In the genomic region with DNA sequence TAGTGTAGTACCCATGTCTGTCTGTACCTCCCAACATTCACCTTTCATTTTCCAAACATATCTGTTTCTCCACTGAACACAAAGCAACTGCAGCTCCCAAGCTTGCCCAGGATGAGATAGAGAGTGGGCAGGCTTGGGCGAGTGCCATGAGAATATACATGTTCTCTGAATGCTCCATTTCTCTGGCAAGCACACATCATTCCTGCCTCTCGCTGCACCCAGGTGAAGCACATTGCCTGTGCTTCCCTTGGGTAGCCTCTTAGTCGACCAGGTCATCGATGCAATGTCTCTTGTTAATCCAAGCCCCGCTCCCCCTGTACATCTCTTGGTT, we compare ENCODE assay signal across 9 mouse cellular contexts.
DNase-seq lines count a peak whose midpoint lies in the region; ATAC-seq lines count a peak whose summit lies in the region.
"Had no signal": no experiment of that assay in that cellular context is flagged by ENCODE, and none has a peak within 500 bp of the region (broad histone marks: within the 10 kb centered on the region; RNA-seq: fewer than 3 reads in every experiment).

No protein-coding gene starts in this region.

- no peaks in the 10 kb centered on the region for H3K27me3 ChIP-seq in heart, embryonic 12.5 days (replicated peaks)
- no peaks in the 10 kb centered on the region for H3K27me3 ChIP-seq in lung, embryonic 15.5 days
- no peaks in the 10 kb centered on the region for H3K27me3 ChIP-seq in hindbrain, embryonic 16.5 days (replicated peaks; ENCODE audit: control insufficient read depth, insufficient read depth, low read length)

- 86% methylated on average over 5 of the region's 5 CpGs for WGBS in heart, embryonic 12.5 days
- 86% methylated on average over 5 of the region's 5 CpGs for WGBS in lung, embryonic 15.5 days
- WGBS in hindbrain, embryonic 16.5 days: 90% methylated on average over 5 of the region's 5 CpGs

- H3K27ac ChIP-seq in heart, embryonic 12.5 days (ENCODE audit: poor library complexity, severe bottlenecking): peak overlapping the region; percentile 52
- H3K27ac ChIP-seq in lung, embryonic 15.5 days: peak overlapping the region; percentile 84
- 0 out of 2 replicates have a peak overlapping the region, but pooled peaks have one; percentile 23 for H3K27ac ChIP-seq in hindbrain, embryonic 16.5 days (ENCODE audit: low read depth, low read length)

- intact Hi-C loops in heart, postnatal 10 days (cut with DNase I): no loop called here

- peaks cover 32% of the 10 kb centered on the region for H3K4me1 ChIP-seq in heart, embryonic 12.5 days (replicated peaks)
- peaks cover 62% of the 10 kb centered on the region for H3K4me1 ChIP-seq in lung, embryonic 15.5 days
- peaks cover 9% of the 10 kb centered on the region for H3K4me1 ChIP-seq in hindbrain, embryonic 16.5 days (ENCODE audit: control insufficient read depth, insufficient read depth, low read depth, low read length)

- H3K4me2 ChIP-seq in heart, embryonic 12.5 days: no peak overlapping the region
- no peak overlapping the region for H3K4me2 ChIP-seq in lung, embryonic 15.5 days
- no peak overlapping the region for H3K4me2 ChIP-seq in hindbrain, embryonic 16.5 days (ENCODE audit: low read length)

- no peak overlapping the region for H3K9ac ChIP-seq in heart, embryonic 12.5 days
- no peak overlapping the region for H3K9ac ChIP-seq in lung, embryonic 15.5 days
- no peak overlapping the region for H3K9ac ChIP-seq in hindbrain, embryonic 16.5 days (ENCODE audit: low read depth, low read length)

- no peak for DNase-seq in heart, postnatal 10 days
- no peak for DNase-seq in lung, postnatal 36 days
- peak; percentile 56 to 60 for DNase-seq in right cerebral cortex, postnatal 10 days (ENCODE audit: low spot score in 2 of 2)
- DNase-seq in embryo, embryonic 11 days: no peak
- DNase-seq: kidney, postnatal 36 days; spleen, adult 18-20 months had no signal

- no peaks in the 10 kb centered on the region for H3K36me3 ChIP-seq in heart, embryonic 12.5 days
- no peaks in the 10 kb centered on the region for H3K36me3 ChIP-seq in lung, embryonic 15.5 days
- H3K36me3 ChIP-seq in hindbrain, embryonic 16.5 days (ENCODE audit: control insufficient read depth, insufficient read depth, low read length): no peaks in the 10 kb centered on the region

- ATAC-seq in heart, embryonic 12.5 days (ENCODE audit: insufficient number of reproducible peaks, low FRiP score): no peak
- no peak for ATAC-seq in lung, embryonic 15.5 days (ENCODE audit: borderline replicate concordance, extremely low read depth, low FRiP score, low TSS enrichment)
- ATAC-seq in hindbrain, embryonic 16.5 days: peak; percentile 35; the same call in 1 of the 2 replicates

- H3K9me3 ChIP-seq in heart, embryonic 12.5 days (replicated peaks): no peaks in the 10 kb centered on the region
- no peaks in the 10 kb centered on the region for H3K9me3 ChIP-seq in lung, embryonic 15.5 days
- no peaks in the 10 kb centered on the region for H3K9me3 ChIP-seq in hindbrain, embryonic 16.5 days (ENCODE audit: control insufficient read depth, low read length)

- no peak overlapping the region for H3K4me3 ChIP-seq in heart, embryonic 12.5 days
- no peak overlapping the region for H3K4me3 ChIP-seq in lung, embryonic 15.5 days
- H3K4me3 ChIP-seq in hindbrain, embryonic 16.5 days (ENCODE audit: low read length): no peak overlapping the region

Comparison
In these comparisons a context has a peak if more than half of its experiments do, and no peak if none do; other contexts are left out.
1. H3K27ac ChIP-seq: peak in every context shown above with its lines; median percentile 84 in lung, embryonic 15.5 days; 52 in heart, embryonic 12.5 days; 23 in hindbrain, embryonic 16.5 days.
2. DNase-seq: peak in right cerebral cortex, postnatal 10 days (2 of 2); none in heart, postnatal 10 days (0 of 2), lung, postnatal 36 days (single experiment) and embryo, embryonic 11 days (single experiment).